Mouse (Mus musculus) bone marrow macrophage, adult 2 months (primary cell): ENCODE data around the gene E330021D16Rik.

Experiments used
- CTCF ChIP-seq: IDR thresholded peaks from 2 replicates; pipeline ENCODE4 v1.5.1; 2012; ENCODE audit warnings: low read depth, mild to moderate bottlenecking, low read length, moderate library complexity
- POLR2A ChIP-seq: IDR thresholded peaks from 2 replicates; pipeline ENCODE4 v1.6.1; 2012; ENCODE audit warnings: mild to moderate bottlenecking, low read depth, low read length, borderline replicate concordance

GRCm38 (mm10) chr6:136464121-136464621 lies 48.8 kb upstream of the E330021D16Rik start:
- no peak for TF ChIP-seq POLR2A
- TF ChIP-seq CTCF: no peak
